Mouse (Mus musculus) ES-Bruce4 (cell line): ENCODE measurements around the gene Tm2d3. TPM values are rescaled to one million over a fixed set of nuclear protein-coding genes. Genes with fewer than 3 reads are reported as not detected.

Experiments used
- H3K27ac ChIP-seq: 2 replicates; pipeline ENCODE4 v1.5.1; 2012; ENCODE audit warnings: low read length, inconsistent platforms; ENCODE audit not compliant: insufficient read depth
- H3K27me3 ChIP-seq: 2 replicates; pipeline ENCODE4 v1.6.1; 2012; ENCODE audit warnings: mild to moderate bottlenecking, low read length, inconsistent platforms; ENCODE audit not compliant: control insufficient read depth, poor library complexity, insufficient read depth, severe bottlenecking
- H3K36me3 ChIP-seq: 2 replicates; pipeline ENCODE4 v1.6.1; 2012; ENCODE audit warnings: inconsistent platforms, mild to moderate bottlenecking, low read length, moderate library complexity; ENCODE audit not compliant: control insufficient read depth, poor library complexity, insufficient read depth, severe bottlenecking
- H3K4me1 ChIP-seq: one replicate; pipeline ENCODE4 v1.8.1; 2011; ENCODE audit warnings: low read length; ENCODE audit not compliant: control insufficient read depth, insufficient read depth
- H3K4me3 ChIP-seq: 2 replicates; pipeline ENCODE4 v1.5.1; 2011; ENCODE audit warnings: low read depth, mild to moderate bottlenecking, low read length
- H3K9ac ChIP-seq: 2 replicates; pipeline ENCODE4 v1.6.1; 2012; ENCODE audit warnings: low read depth, mild to moderate bottlenecking, inconsistent platforms; ENCODE audit not compliant: poor library complexity, severe bottlenecking
- H3K9me3 ChIP-seq: replicated peaks from 2 replicates; pipeline ENCODE4 v1.6.1; 2012; ENCODE audit warnings: mild to moderate bottlenecking, low read length, inconsistent platforms; ENCODE audit not compliant: control insufficient read depth, poor library complexity, insufficient read depth, severe bottlenecking
- CTCF ChIP-seq: IDR thresholded peaks from one replicate; pipeline ENCODE4 v1.8.1; 2011; ENCODE audit warnings: low read depth, low read length
- EP300 ChIP-seq: IDR thresholded peaks from 2 replicates; pipeline ENCODE4 v1.6.1; 2011; ENCODE audit warnings: low read depth, low read length; ENCODE audit not compliant: insufficient read depth
- POLR2A ChIP-seq: IDR thresholded peaks from one replicate; pipeline ENCODE4 v1.8.1; 2011; ENCODE audit warnings: low read length; ENCODE audit not compliant: insufficient read depth
- polyA plus RNA-seq: library from polyadenylated mRNA; stranded (reverse); fragments of >200 nt; gene quantifications from 2 replicates; pipeline ENCODE4 v1.2.4, GENCODE M21; 2011; ENCODE audit warnings: low read depth; ENCODE audit not compliant: missing spikeins, insufficient read depth, insufficient read length

Gene Tm2d3
- polyA plus RNA-seq: 41.0 and 46.3 TPM in 2 replicates

DNA sequence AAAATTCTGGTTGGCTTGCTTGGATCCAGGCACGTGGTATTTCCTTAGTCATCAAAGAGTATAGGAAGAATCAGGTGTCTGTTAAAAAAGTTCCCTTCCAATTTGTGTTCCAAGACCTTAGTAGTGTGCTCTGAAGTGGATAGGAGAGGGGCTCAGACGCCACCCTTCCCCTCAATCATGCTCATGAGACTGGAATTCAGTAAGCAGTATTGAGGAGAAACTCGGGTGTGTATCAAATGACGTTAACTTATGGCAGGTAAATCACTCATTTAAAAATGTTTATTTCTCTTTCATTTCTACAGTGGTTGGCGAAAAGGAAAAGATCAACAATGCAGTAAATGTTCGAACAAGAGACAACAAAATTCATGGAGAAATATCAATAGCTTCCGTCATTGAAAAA, at the start of gene Tm2d3:
Gene Tm2d3, plus strand, starts transcription at position 301 of the 400 bp plus-strand sequence.
- H3K9ac ChIP-seq: no peak within 1 kb of the TSS
- H3K36me3 ChIP-seq: no peaks in the 10 kb centered on the region
- H3K4me1 ChIP-seq: no peaks in the 10 kb centered on the region
- H3K9me3 ChIP-seq: no peaks in the 10 kb centered on the region
- TF ChIP-seq POLR2A (no peak), EP300 (no peak), CTCF (no peak)
- no peak within 1 kb of the TSS for H3K4me3 ChIP-seq
- no peaks in the 10 kb centered on the region for H3K27me3 ChIP-seq
- no peak within 1 kb of the TSS for H3K27ac ChIP-seq

DNA sequence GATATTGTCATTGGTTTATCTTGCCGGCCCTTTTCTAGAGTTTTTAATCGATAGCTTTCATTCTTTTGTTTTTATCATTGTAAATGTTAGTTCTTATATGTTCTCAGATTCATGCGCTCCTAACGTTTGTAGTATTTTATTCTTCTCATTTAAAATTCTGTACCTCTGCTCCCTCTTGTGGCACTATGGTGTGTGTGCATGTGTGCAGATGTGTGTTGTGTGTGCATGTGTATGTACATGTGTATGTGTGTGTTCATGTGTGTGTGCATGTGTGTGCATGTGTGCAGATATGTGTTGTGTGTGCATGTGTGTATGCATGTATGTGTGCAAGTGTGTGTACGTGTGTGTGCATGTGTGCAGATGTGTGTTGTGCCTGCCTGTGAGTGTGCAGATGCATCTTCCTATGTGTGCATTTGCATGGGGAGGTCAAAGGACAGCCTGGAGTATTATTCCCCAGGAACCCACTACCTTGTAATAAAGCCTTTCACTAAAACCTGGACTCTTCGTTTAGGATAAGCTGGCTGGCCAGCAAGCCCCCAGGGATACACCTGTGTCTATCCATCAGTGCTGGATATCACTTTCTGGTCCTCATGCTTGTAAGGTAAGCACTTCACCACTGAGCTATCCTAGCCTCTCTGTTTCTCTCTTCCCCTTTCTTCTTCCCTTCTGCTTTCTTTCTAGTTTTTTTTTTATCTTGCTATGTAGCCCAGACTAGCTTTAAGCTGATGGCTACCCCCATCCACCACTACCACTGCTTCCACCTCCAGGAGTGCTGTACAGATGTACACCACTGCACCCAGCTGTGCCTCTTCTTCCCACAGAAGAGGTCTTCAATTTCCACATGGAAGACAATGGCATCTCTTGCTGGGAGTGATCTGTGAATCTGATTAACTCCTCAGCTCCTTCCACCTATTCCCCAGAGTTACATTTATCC, 48.3 kb upstream of the Tm2d3 start:
- H3K27ac ChIP-seq: no peak overlapping the region
- no peaks in the 10 kb centered on the region for H3K36me3 ChIP-seq
- TF ChIP-seq POLR2A: no peak
- no peaks in the 10 kb centered on the region for H3K4me1 ChIP-seq
- H3K27me3 ChIP-seq: peaks cover 2% of the 10 kb centered on the region; the same call in 1 of the 2 replicates
- H3K9ac ChIP-seq: no peak overlapping the region
- no peak overlapping the region for H3K4me3 ChIP-seq
- no peaks in the 10 kb centered on the region for H3K9me3 ChIP-seq

DNA sequence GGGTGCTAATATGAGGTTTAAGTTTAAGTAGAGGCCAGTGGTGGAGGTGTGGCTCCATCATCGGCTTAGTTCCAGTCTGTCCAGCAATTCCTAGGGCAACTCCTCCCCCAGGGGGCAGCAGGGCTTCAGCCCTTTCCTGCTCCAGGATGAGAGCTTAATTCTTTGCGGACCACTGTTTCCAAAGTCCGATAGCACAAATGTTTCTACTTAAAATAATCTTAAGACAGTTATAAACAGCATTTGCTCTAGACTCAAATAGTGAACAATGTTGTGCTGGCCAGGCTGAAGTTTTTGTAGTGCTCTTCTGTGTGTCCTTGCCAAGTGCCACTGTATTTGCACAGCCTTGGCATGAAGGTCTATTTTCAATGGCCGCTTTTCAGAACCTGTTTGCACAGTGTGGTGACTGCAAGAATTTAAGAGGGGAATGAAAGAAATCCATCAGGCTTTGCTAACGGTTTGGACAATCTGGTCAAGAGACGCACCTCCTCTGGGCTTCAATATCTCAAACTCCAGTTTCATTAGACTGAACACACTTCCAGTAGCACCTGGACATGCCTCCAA, 47.0 kb upstream of the Tm2d3 start:
- H3K27ac ChIP-seq: no peak overlapping the region
- TF ChIP-seq EP300 (no peak), POLR2A (no peak), CTCF (no peak)

DNA sequence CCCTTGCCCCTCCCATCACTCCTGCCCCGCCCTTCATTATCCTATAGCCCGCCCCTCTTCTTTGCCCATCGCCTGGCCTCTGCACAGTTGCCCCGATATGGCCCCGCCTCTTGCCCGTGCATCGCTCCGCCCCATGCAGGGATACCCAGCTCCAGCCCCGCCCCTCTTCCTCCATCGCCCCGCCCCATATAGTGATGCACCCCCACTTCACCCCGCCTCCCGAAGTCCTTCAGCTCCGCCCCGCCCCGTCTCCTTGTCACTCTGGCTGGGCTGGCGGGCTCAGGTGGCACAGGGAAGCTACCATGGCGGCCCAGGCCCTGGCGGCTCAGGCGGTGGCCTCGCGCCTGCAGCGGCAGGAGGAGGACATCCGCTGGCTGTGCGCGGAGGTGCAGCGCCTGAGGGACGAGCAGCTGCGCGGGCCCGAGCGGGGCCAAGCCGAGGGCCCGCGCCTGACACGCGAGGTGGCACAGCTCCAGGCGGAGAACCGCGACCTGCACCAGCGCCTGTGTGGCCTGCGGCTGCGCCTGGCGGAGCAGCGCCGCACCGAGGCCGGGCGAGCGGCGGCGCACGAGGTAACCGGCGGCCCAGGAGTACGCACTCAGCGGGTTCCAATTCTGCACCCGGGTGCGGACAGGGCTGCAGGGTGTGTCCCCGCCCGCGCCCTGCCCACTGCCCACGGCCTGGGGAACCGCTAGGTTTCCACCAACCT, 46.2 kb upstream of the Tm2d3 start, which contains the start of gene Tarsl2:
Gene Tarsl2, plus strand, starts transcription at position 256 of the 709 bp plus-strand sequence.
- peak within 1 kb of the TSS; percentile 68 for H3K9ac ChIP-seq
- TF ChIP-seq EP300 (no peak), CTCF (no peak), POLR2A (no peak)
- H3K27me3 ChIP-seq: peaks cover 2% of the 10 kb centered on the region; the same call in 1 of the 2 replicates
- no peaks in the 10 kb centered on the region for H3K9me3 ChIP-seq
- no peaks in the 10 kb centered on the region for H3K4me1 ChIP-seq
- H3K36me3 ChIP-seq: no peaks in the 10 kb centered on the region
- peak within 1 kb of the TSS; percentile 71 for H3K4me3 ChIP-seq
- no peak within 1 kb of the TSS for H3K27ac ChIP-seq

More for the DNA sequence above, 47.0 kb upstream of the Tm2d3 start:
- no peaks in the 10 kb centered on the region for H3K4me1 ChIP-seq
- H3K9me3 ChIP-seq: no peaks in the 10 kb centered on the region
- H3K36me3 ChIP-seq: no peaks in the 10 kb centered on the region
- no peak overlapping the region for H3K9ac ChIP-seq
- peaks cover 2% of the 10 kb centered on the region; the same call in 1 of the 2 replicates for H3K27me3 ChIP-seq
- peak overlapping the region; percentile 70 for H3K4me3 ChIP-seq

DNA sequence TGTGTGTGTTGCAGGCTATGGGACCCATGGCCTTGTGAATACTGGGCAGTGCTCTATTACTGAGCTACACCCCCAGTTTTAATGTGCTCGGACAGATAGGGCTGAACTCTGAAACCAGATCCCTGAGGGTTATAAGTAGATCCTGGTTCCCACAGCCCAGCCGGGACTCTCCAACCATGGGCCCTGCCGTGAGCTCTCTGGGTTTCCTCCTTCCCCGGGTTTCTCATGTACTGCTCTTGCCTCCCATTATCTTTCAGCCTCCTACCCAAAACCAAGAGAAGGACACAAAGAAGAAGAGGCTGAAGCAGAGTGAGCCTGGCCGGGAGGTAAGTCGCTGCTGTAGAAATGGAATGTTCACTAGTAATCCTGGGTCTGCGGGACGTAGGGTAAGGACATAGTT, 45.0 kb upstream of the Tm2d3 start:
- H3K4me1 ChIP-seq: no peaks in the 10 kb centered on the region
- no peak overlapping the region for H3K4me3 ChIP-seq
- H3K27me3 ChIP-seq: peaks cover 2% of the 10 kb centered on the region; the same call in 1 of the 2 replicates
- no peak overlapping the region for H3K27ac ChIP-seq
- TF ChIP-seq CTCF: no peak
- no peak for TF ChIP-seq EP300
- TF ChIP-seq POLR2A: no peak
- H3K36me3 ChIP-seq: no peaks in the 10 kb centered on the region
- no peaks in the 10 kb centered on the region for H3K9me3 ChIP-seq
- H3K9ac ChIP-seq: no peak overlapping the region
